Mouse (Mus musculus) forebrain, embryonic 12.5 days (tissue): Measurements from ENCODE around the gene Lingo1. TPM values are rescaled to one million over a fixed set of nuclear protein-coding genes. Genes with fewer than 3 reads are reported as not detected.

Experiments used
- ATAC-seq: fragments of 200-750 bp; cut with Nextera tagmentation; 2 replicates; pipeline ENCODE4 v1.8.0; 2017; ENCODE audit warnings: moderate TSS enrichment; ENCODE audit not compliant: low FRiP score
- H3K27ac ChIP-seq: fragments of 300-500 bp; sonication (generic); 2 replicates; pipeline ENCODE4 v1.5.1; 2016; ENCODE audit warnings: mild to moderate bottlenecking
- H3K27me3 ChIP-seq: fragments of 300-500 bp; sonication (generic); 2 replicates; pipeline ENCODE4 v1.6.1; 2016; ENCODE audit warnings: mild to moderate bottlenecking
- H3K36me3 ChIP-seq: fragments of 300-500 bp; sonication (generic); replicated peaks from 2 replicates; pipeline ENCODE4 v1.6.1; 2016; ENCODE audit warnings: mild to moderate bottlenecking
- H3K4me1 ChIP-seq: fragments of 300-500 bp; sonication (generic); 2 replicates; pipeline ENCODE4 v1.6.1; 2016
- H3K4me2 ChIP-seq: fragments of 300-500 bp; sonication (generic); 2 replicates; pipeline ENCODE4 v1.6.1; 2016; ENCODE audit warnings: mild to moderate bottlenecking, moderate library complexity
- H3K4me3 ChIP-seq: fragments of 300-500 bp; sonication (generic); replicated peaks from 2 replicates; pipeline ENCODE4 v1.5.1; 2016; ENCODE audit warnings: mild to moderate bottlenecking
- H3K9ac ChIP-seq: fragments of 300-500 bp; sonication (generic); 2 replicates; pipeline ENCODE4 v1.6.1; 2016; ENCODE audit warnings: mild to moderate bottlenecking
- H3K9me3 ChIP-seq: fragments of 300-500 bp; sonication (generic); 2 replicates; pipeline ENCODE4 v1.6.1; 2016
- WGBS: fragments of 180-500 bp; shearing (Covaris S2); methylation state at CpG from one replicate; pipeline ENCODE4 v1.1.7; 2016; 5-methylcytosine and 5-hydroxymethylcytosine counted together
- polyA plus RNA-seq: library from polyadenylated mRNA; unstranded; fragments of >200 nt; fragmentation: Nextera tagmentation; extraction: Ambion mirVana; gene quantifications from 2 replicates; pipeline ENCODE4 v1.2.1, GENCODE M21; 2016

Gene Lingo1
- polyA plus RNA-seq, 1 experiment from 2014 or later, result 10.5 TPM

GRCm38 (mm10) chr9:56618660-56619059, 177.6 kb downstream of the Lingo1 start:
- no peak overlapping the region for H3K27ac ChIP-seq
- peaks cover 66% of the 10 kb centered on the region for H3K27me3 ChIP-seq
- WGBS, result 77% methylated on average over 4 of the region's 4 CpGs

GRCm38 (mm10) chr9:56616061-56616460, 180.2 kb downstream of the Lingo1 start:
- Histone ChIP-seq H3K9ac (no peak overlapping the region), H3K36me3 (0 out of 2 replicates have a peak, but pooled peaks cover 2% of the 10 kb centered on the region), H3K4me1 (peaks cover 2% of the 10 kb centered on the region; the same call in 1 of the 2 replicates), H3K27ac (no peak overlapping the region), H3K27me3 (peaks cover 43% of the 10 kb centered on the region), H3K4me2 (no peak overlapping the region), H3K9me3 (no peaks in the 10 kb centered on the region), H3K4me3 (no peak overlapping the region)
- 83% methylated on average over 3 of the region's 3 CpGs for WGBS
- ATAC-seq, result no peak

More at GRCm38 (mm10) chr9:56618660-56619059, 177.6 kb downstream of the Lingo1 start:
- H3K4me2 ChIP-seq, result no peak overlapping the region
- no peak for ATAC-seq
- H3K4me1 ChIP-seq, result peaks cover 2% of the 10 kb centered on the region; the same call in 1 of the 2 replicates
- no peaks in the 10 kb centered on the region for H3K9me3 ChIP-seq
- H3K4me3 ChIP-seq, result no peak overlapping the region
- no peak overlapping the region for H3K9ac ChIP-seq
- 0 out of 2 replicates have a peak, but pooled peaks cover 2% of the 10 kb centered on the region for H3K36me3 ChIP-seq

- no peak for ATAC-seq
- no peak overlapping the region for H3K9ac ChIP-seq
- no peak overlapping the region for H3K4me2 ChIP-seq
- H3K36me3 ChIP-seq, result no peaks in the 10 kb centered on the region
- H3K4me1 ChIP-seq, result peaks cover 20% of the 10 kb centered on the region
- H3K27ac ChIP-seq, result no peak overlapping the region
- H3K9me3 ChIP-seq, result no peaks in the 10 kb centered on the region
- peaks cover 42% of the 10 kb centered on the region for H3K27me3 ChIP-seq
- H3K4me3 ChIP-seq, result no peak overlapping the region
- WGBS, result 67% methylated on average over 12 of the region's 12 CpGs
Measured at GRCm38 (mm10) chr9:56612798-56613183, 183.5 kb downstream of the Lingo1 start.

- WGBS, result 85% methylated on average over 8 of the region's 8 CpGs
- peaks cover 21% of the 10 kb centered on the region for H3K4me1 ChIP-seq
- no peak for ATAC-seq
Measured at GRCm38 (mm10) chr9:56611912-56612797, 184.1 kb downstream of the Lingo1 start.

GRCm38 (mm10) chr9:56610955-56611354, 185.3 kb downstream of the Lingo1 start:
- H3K27ac ChIP-seq, result no peak overlapping the region
- 85% methylated on average over 6 of the region's 6 CpGs for WGBS
- no peak overlapping the region for H3K4me2 ChIP-seq
- peaks cover 24% of the 10 kb centered on the region for H3K4me1 ChIP-seq
- ATAC-seq, result no peak
- peaks cover 40% of the 10 kb centered on the region for H3K27me3 ChIP-seq
- H3K9me3 ChIP-seq, result no peaks in the 10 kb centered on the region
- no peak overlapping the region for H3K9ac ChIP-seq
- H3K4me3 ChIP-seq, result no peak overlapping the region
- H3K36me3 ChIP-seq, result no peaks in the 10 kb centered on the region

More at GRCm38 (mm10) chr9:56611912-56612797, 184.1 kb downstream of the Lingo1 start:
- H3K27me3 ChIP-seq, result peaks cover 43% of the 10 kb centered on the region
- no peaks in the 10 kb centered on the region for H3K9me3 ChIP-seq
- H3K9ac ChIP-seq, result no peak overlapping the region
- H3K4me2 ChIP-seq, result no peak overlapping the region
- no peaks in the 10 kb centered on the region for H3K36me3 ChIP-seq
- no peak overlapping the region for H3K4me3 ChIP-seq
- H3K27ac ChIP-seq, result no peak overlapping the region

GRCm38 (mm10) chr9:56610466-56610865, 185.8 kb downstream of the Lingo1 start:
- H3K4me1 ChIP-seq, result peaks cover 29% of the 10 kb centered on the region

GRCm38 (mm10) chr9:56609486-56609885, 186.8 kb downstream of the Lingo1 start:
- Histone ChIP-seq H3K4me1 (peaks cover 38% of the 10 kb centered on the region), H3K9me3 (no peaks in the 10 kb centered on the region), H3K36me3 (no peaks in the 10 kb centered on the region), H3K9ac (no peak overlapping the region), H3K4me2 (0 out of 2 replicates have a peak overlapping the region, but pooled peaks have one; percentile 2), H3K27ac (no peak overlapping the region), H3K4me3 (no peak overlapping the region), H3K27me3 (peaks cover 39% of the 10 kb centered on the region)
- no peak for ATAC-seq
- 7% methylated on average over 5 of the region's 5 CpGs for WGBS

More at GRCm38 (mm10) chr9:56610466-56610865, 185.8 kb downstream of the Lingo1 start:
- H3K4me2 ChIP-seq, result no peak overlapping the region
- 63% methylated on average over 5 of the region's 5 CpGs for WGBS
- H3K9ac ChIP-seq, result no peak overlapping the region
- no peak overlapping the region for H3K4me3 ChIP-seq
- no peaks in the 10 kb centered on the region for H3K36me3 ChIP-seq
- H3K9me3 ChIP-seq, result no peaks in the 10 kb centered on the region
- no peak overlapping the region for H3K27ac ChIP-seq
- ATAC-seq, result no peak
- H3K27me3 ChIP-seq, result peaks cover 39% of the 10 kb centered on the region

DNA sequence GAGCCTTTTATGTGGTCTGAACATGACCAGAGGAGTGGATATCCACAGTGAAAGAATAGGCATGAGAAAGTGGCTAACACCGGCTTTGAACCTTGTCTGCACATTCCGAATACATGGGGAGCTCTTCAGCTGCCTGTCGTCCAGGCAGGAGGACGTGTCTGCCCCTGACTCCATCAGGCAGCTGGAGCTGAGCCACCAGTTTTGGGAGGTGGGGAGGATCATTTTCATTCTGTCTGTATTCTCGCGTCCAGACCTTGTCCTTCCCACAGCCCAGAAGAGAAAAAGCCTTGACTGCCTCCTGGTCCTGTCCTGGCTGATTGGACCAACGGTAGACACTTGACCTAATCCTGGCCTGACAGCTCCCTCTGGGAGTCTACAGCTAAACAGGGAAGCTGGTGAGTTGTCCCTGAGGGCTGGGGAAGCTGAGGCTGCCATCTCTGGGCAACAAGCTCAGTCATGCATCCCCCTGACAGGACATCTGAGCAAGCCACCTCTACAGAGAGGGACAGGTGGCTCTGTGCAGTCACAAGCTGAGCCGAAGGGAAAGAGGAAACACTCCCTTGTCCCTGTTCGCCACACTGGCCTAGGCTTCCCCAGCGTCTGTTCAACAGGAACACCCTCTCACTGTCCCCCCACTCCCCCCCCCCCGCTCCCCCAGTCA, 187.4 kb downstream of the Lingo1 start:
- WGBS, result 14% methylated on average over 11 of the region's 11 CpGs
- H3K36me3 ChIP-seq, result no peaks in the 10 kb centered on the region
- 0 out of 2 replicates have a peak overlapping the region, but pooled peaks have one; percentile 2 for H3K4me2 ChIP-seq
- no peak for ATAC-seq
- no peak overlapping the region for H3K9ac ChIP-seq
- no peak overlapping the region for H3K27ac ChIP-seq
- H3K4me3 ChIP-seq, result no peak overlapping the region
- peaks cover 43% of the 10 kb centered on the region for H3K4me1 ChIP-seq
- H3K27me3 ChIP-seq, result peaks cover 39% of the 10 kb centered on the region
- H3K9me3 ChIP-seq, result no peaks in the 10 kb centered on the region

DNA sequence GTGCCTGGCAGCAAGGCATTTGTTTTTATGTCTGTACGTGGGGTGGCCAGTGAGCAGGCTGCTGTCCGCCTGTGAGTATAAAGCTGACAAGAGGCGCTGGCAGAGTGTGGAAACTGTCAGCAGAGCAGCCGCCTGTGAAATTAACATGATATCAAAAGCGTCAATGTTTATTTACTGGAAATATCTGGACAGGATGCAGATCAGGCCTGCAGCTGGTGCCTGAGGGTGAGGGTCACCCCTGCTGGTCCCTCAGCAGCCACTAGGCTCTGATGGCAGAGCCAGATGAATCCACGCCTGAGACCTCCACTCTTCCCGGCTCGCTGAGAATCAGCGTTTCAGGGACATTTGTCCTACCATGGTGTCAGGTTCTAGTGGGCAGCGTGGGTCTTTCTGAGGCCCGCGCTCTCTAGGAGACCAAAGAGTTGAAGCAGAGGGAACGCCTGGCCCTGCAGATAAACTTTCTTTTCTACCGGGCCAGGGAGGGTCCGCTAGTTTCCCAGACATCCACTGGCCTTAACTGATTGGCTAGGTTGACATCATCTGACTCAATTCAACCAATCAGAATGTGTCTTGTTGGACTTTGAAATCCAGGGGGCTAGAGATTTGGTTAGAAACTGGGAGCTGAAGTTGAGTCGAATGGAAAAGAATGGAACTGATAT, 190.1 kb downstream of the Lingo1 start:
- Histone ChIP-seq H3K4me2 (no peak overlapping the region), H3K27ac (no peak overlapping the region; the same call in 1 of the 2 replicates), H3K9ac (no peak overlapping the region), H3K36me3 (no peaks in the 10 kb centered on the region), H3K27me3 (peaks cover 48% of the 10 kb centered on the region), H3K4me3 (no peak overlapping the region), H3K9me3 (no peaks in the 10 kb centered on the region), H3K4me1 (peaks cover 43% of the 10 kb centered on the region)
- 69% methylated on average over 16 of the region's 16 CpGs for WGBS
- 0 out of 2 replicates have a peak, but pooled peaks have one; percentile 22 for ATAC-seq

DNA sequence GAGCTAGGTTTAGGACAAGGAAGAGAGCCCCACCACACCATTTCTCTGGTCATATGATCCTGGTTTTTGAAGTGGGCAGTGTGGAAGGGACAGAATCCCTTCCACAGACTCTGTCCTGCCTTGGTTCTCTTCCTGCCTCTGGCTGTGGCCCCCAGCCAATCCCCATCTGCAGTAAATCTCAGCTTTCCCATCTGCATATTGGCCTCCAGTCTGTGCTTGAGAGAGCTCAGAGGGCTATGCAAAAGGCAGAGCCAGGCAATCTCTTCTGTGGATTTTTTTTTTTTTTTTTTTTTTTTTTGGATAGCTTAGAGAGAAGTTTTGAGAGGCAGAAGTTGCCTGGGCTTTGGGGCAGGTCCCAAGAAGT, 190.8 kb downstream of the Lingo1 start:
- no peaks in the 10 kb centered on the region for H3K36me3 ChIP-seq
- H3K27me3 ChIP-seq, result peaks cover 41% of the 10 kb centered on the region
- H3K4me2 ChIP-seq, result no peak overlapping the region
- no peaks in the 10 kb centered on the region for H3K9me3 ChIP-seq
- H3K27ac ChIP-seq, result no peak overlapping the region
- ATAC-seq, result peak; percentile 25; the same call in 1 of the 2 replicates
- H3K9ac ChIP-seq, result no peak overlapping the region
- H3K4me1 ChIP-seq, result peaks cover 48% of the 10 kb centered on the region
- no peak overlapping the region for H3K4me3 ChIP-seq

GRCm38 (mm10) chr9:56604797-56605442, 191.3 kb downstream of the Lingo1 start:
- Histone ChIP-seq H3K36me3 (no peaks in the 10 kb centered on the region), H3K4me2 (no peak overlapping the region), H3K4me3 (no peak overlapping the region), H3K27me3 (peaks cover 37% of the 10 kb centered on the region), H3K4me1 (peaks cover 50% of the 10 kb centered on the region), H3K27ac (no peak overlapping the region), H3K9ac (no peak overlapping the region), H3K9me3 (no peaks in the 10 kb centered on the region)
- ATAC-seq, result peak; percentile 81
- WGBS, result 34% methylated on average over 12 of the region's 12 CpGs
